Comparison of ENCODE assay signal across 38 mouse cellular contexts in genomic region chr6:30563575-30563974, GRCm38 (mm10). TPM values are rescaled to one million over a fixed set of nuclear protein-coding genes. Genes with fewer than 3 reads are reported as not detected.
"Had no signal": no experiment of that assay in that cellular context is flagged by ENCODE, and none has a peak within 500 bp of the region (broad histone marks: within the 10 kb centered on the region; RNA-seq: fewer than 3 reads in every experiment).

No protein-coding gene starts in this region.

- ATAC-seq: forebrain, embryonic 16.5 days; hindbrain, embryonic 16.5 days; inflammation-experienced regulatory T-cells, adult 6 months; liver, embryonic 12.5 days had no signal

- H3K4me1 ChIP-seq: hindbrain, embryonic 13.5 days; kidney, embryonic 15.5 days; liver, embryonic 12.5 days had no signal

- H3K4me2 ChIP-seq: heart, embryonic 12.5 days; hindbrain, embryonic 13.5 days; kidney, embryonic 15.5 days; limb, embryonic 13.5 days; limb, embryonic 15.5 days; liver, embryonic 12.5 days had no signal

- H3K27ac ChIP-seq: gastrocnemius, adult 2 months; hindbrain, embryonic 13.5 days; kidney, embryonic 15.5 days; kidney, postnatal 0 days; limb, embryonic 13.5 days; limb, embryonic 15.5 days; liver, embryonic 12.5 days had no signal

- H3K27me3 ChIP-seq: heart, embryonic 12.5 days; hindbrain, embryonic 13.5 days; kidney, embryonic 15.5 days; limb, embryonic 13.5 days; limb, embryonic 15.5 days had no signal

- H3K36me3 ChIP-seq: heart, embryonic 12.5 days; hindbrain, embryonic 13.5 days; kidney, embryonic 15.5 days; limb, embryonic 13.5 days; limb, embryonic 15.5 days; liver, embryonic 12.5 days had no signal

- H3K9ac ChIP-seq: heart, embryonic 12.5 days; hindbrain, embryonic 13.5 days; kidney, embryonic 15.5 days; limb, embryonic 13.5 days; limb, embryonic 15.5 days; liver, embryonic 12.5 days had no signal

- H3K4me3 ChIP-seq: gastrocnemius, adult 2 months; heart, embryonic 12.5 days; hindbrain, embryonic 13.5 days; kidney, embryonic 15.5 days; limb, embryonic 13.5 days; limb, embryonic 15.5 days; liver, embryonic 12.5 days had no signal

- DNase-seq: gastrocnemius, adult 2 months; gastrocnemius, postnatal 10 days; gastrocnemius, postnatal 25 days; heart, adult 18-20 months; heart, postnatal 10 days; heart, postnatal 36 days; kidney, adult 11 months; kidney, adult 2 months; kidney, adult 9 months; kidney, postnatal 14 days; kidney, postnatal 36 days; layer of hippocampus, adult 9-11 months; layer of hippocampus, postnatal 36 days; left cerebral cortex, postnatal 4 days had no signal

- H3K9me3 ChIP-seq: heart, embryonic 12.5 days; hindbrain, embryonic 13.5 days; kidney, embryonic 15.5 days; limb, embryonic 13.5 days; limb, embryonic 15.5 days; liver, embryonic 12.5 days had no signal

RNA-seq across cellular contexts. Expression of gene Cpa4, which starts 4.6 kb away (rescaled TPM):
- total RNA-seq: gastrocnemius, adult 2 months; gastrocnemius, postnatal 25 days; granulocyte monocyte progenitor cell, adult 5-6 weeks; heart, adult 18-20 months; heart, adult 8-10 months; heart, postnatal 36 days; hematopoietic stem cell, adult 5-6 weeks; layer of hippocampus, adult 18-20 months; layer of hippocampus, postnatal 14 days; layer of hippocampus, postnatal 36 days had no signal
- polyA plus RNA-seq: inflammation-experienced regulatory T-cells, adult 6 months; kidney, adult 2 months; large intestine, adult 2 months had no signal

RNA-seq across cellular contexts. Expression of gene Cpa2, which starts 22.2 kb away (rescaled TPM):
- total RNA-seq: gastrocnemius, adult 2 months; gastrocnemius, postnatal 25 days; heart, postnatal 36 days had no signal

RNA-seq across cellular contexts. Expression of gene Cpa5, which starts 47.2 kb away (rescaled TPM):
- total RNA-seq: gastrocnemius, adult 2 months; gastrocnemius, postnatal 25 days; granulocyte monocyte progenitor cell, adult 5-6 weeks; heart, adult 18-20 months; heart, adult 8-10 months; heart, postnatal 10 days; heart, postnatal 36 days; hematopoietic stem cell, adult 5-6 weeks; layer of hippocampus, adult 18-20 months; layer of hippocampus, adult 8-10 months; layer of hippocampus, postnatal 14 days; layer of hippocampus, postnatal 36 days; left cerebral cortex, adult 18-20 months; left cerebral cortex, adult 8-10 months; left cerebral cortex, postnatal 10 days; left cerebral cortex, postnatal 25 days; left cerebral cortex, postnatal 4 days had no signal
- polyA plus RNA-seq: forebrain, embryonic 16.5 days; frontal cortex, adult 2 months; hindbrain, embryonic 11.5 days; hindbrain, embryonic 13.5 days; inflammation-experienced regulatory T-cells, adult 6 months; kidney, adult 2 months; large intestine, adult 2 months; liver, embryonic 12.5 days had no signal

RNA-seq across cellular contexts. Expression of gene Ssmem1, which starts 53.9 kb away (rescaled TPM):
- total RNA-seq: heart, postnatal 10 days; hematopoietic stem cell, adult 5-6 weeks had no signal
- polyA plus RNA-seq: forebrain, embryonic 16.5 days; frontal cortex, adult 2 months; heart, embryonic 14.5 days; inflammation-experienced regulatory T-cells, adult 6 months; kidney, embryonic 15.5 days; large intestine, adult 2 months had no signal
